ENCODE assay signal across 27 mouse cellular contexts in genomic region chr6:84751409-84751808, GRCm38 (mm10).
A peak's percentile ranks its signal among the peaks of the same experiment; 100 is the strongest.
DNase-seq lines count a peak whose midpoint lies in the region; ATAC-seq and TF ChIP-seq lines count a peak whose summit lies in the region.
"Had no signal": no experiment of that assay in that cellular context is flagged by ENCODE, and none has a peak within 500 bp of the region (broad histone marks: within the 10 kb centered on the region; RNA-seq: fewer than 3 reads in every experiment).

No protein-coding gene starts in this region.

- peak; percentile 39 for DNase-seq in liver, adult 2 months (ENCODE audit: extremely low read depth, low read depth, low spot score)
- no peak for DNase-seq in liver, embryonic 11.5 days (ENCODE audit: low spot score)
- DNase-seq in MEL-GATA-1-ER (ENCODE audit: extremely low read depth, low read depth) = peak; percentile 65
- DNase-seq in left cerebral cortex, adult 18-20 months (ENCODE audit: low spot score in 2 of 2) = no peak
- no peak for DNase-seq in cerebellum, postnatal 4 days (ENCODE audit: low spot score in 2 of 2)
- DNase-seq: adrenal gland, postnatal 10 days; adrenal gland, postnatal 36 days; cerebellum, adult 11 months; cerebellum, adult 2 months; cerebellum, adult 9-11 months; cerebellum, postnatal 25 days; forebrain, postnatal 0 days; gastrocnemius, adult 2 months; gastrocnemius, postnatal 14 days; heart, adult 2 months; heart, postnatal 14 days; heart, postnatal 4 days had no signal

- H3K9ac ChIP-seq in liver, adult 2 months (ENCODE audit: low read depth, low read length) = no peak overlapping the region
- no peak overlapping the region for H3K9ac ChIP-seq in liver, embryonic 11.5 days (ENCODE audit: low read depth, low read length)
- H3K9ac ChIP-seq in forebrain, embryonic 13.5 days = no peak overlapping the region
- H3K9ac ChIP-seq: forebrain, postnatal 0 days; heart, embryonic 13.5 days; hindbrain, embryonic 12.5 days; hindbrain, embryonic 15.5 days had no signal

- H3K27me3 ChIP-seq in liver, adult 2 months (ENCODE audit: control insufficient read depth, insufficient read depth, low read length) = no peaks in the 10 kb centered on the region
- H3K27me3 ChIP-seq in liver, embryonic 11.5 days (replicated peaks; ENCODE audit: control insufficient read depth, insufficient read depth, low read length) = no peaks in the 10 kb centered on the region
- no peaks in the 10 kb centered on the region for H3K27me3 ChIP-seq in forebrain, embryonic 13.5 days
- H3K27me3 ChIP-seq: heart, embryonic 13.5 days; hindbrain, embryonic 12.5 days; hindbrain, embryonic 15.5 days; Patski had no signal

- H3K4me1 ChIP-seq in liver, adult 2 months (ENCODE audit: control insufficient read depth, insufficient read depth, low read length) = no peaks in the 10 kb centered on the region; the same call in 1 of the 2 replicates
- no peaks in the 10 kb centered on the region for H3K4me1 ChIP-seq in liver, embryonic 11.5 days (replicated peaks; ENCODE audit: control insufficient read depth, insufficient read depth, low read length)
- peaks cover 11% of the 10 kb centered on the region for H3K4me1 ChIP-seq in forebrain, embryonic 13.5 days

- ATAC-seq in liver, embryonic 11.5 days (replicated peaks; ENCODE audit: low FRiP score) = no peak
- ATAC-seq in common myeloid progenitor, adult 5-6 weeks (replicated peaks; ENCODE audit: low read depth, poor library complexity, severe bottlenecking) = 0 out of 2 replicates have a peak, but pooled peaks have one; percentile 48
- peak; percentile 44; the same call in 1 of the 2 replicates for ATAC-seq in megakaryocyte, adult 5-6 weeks (ENCODE audit: poor library complexity, severe bottlenecking)
- no peak for ATAC-seq in forebrain, embryonic 13.5 days
- ATAC-seq: CD4-positive, CD25-positive, alpha-beta regulatory T cell, adult 4 months; forebrain, embryonic 14.5 days; forebrain, postnatal 0 days; Patski had no signal

- 70% methylated on average over 2 of the region's 2 CpGs for WGBS in liver, adult 2 months
- 49% methylated on average over 2 of the region's 2 CpGs for WGBS in liver, embryonic 11.5 days
- 81% methylated on average over 2 of the region's 2 CpGs for WGBS in forebrain, embryonic 13.5 days

- no peak for TF ChIP-seq POLR2A in liver, adult 2 months (IDR thresholded peaks at IDR 0.05; ENCODE audit: extremely low read depth, insufficient read depth, low read length)

- H3K4me2 ChIP-seq in liver, embryonic 11.5 days = no peak overlapping the region
- H3K4me2 ChIP-seq in forebrain, embryonic 13.5 days = no peak overlapping the region
- H3K4me2 ChIP-seq: heart, embryonic 13.5 days; hindbrain, embryonic 12.5 days; hindbrain, embryonic 15.5 days had no signal

- no peak overlapping the region for H3K4me3 ChIP-seq in liver, adult 2 months (ENCODE audit: insufficient read depth, low read depth, low read length)
- H3K4me3 ChIP-seq in liver, embryonic 11.5 days (ENCODE audit: low read depth, low read length) = no peak overlapping the region
- no peak overlapping the region for H3K4me3 ChIP-seq in forebrain, embryonic 13.5 days
- H3K4me3 ChIP-seq: forebrain, embryonic 10.5 days; gastrocnemius, adult 2 months; heart, adult 2 months; heart, embryonic 13.5 days; hindbrain, embryonic 12.5 days; hindbrain, embryonic 15.5 days had no signal

- H3K79me2 ChIP-seq in liver, adult 2 months (ENCODE audit: control insufficient read depth, insufficient read depth, low read length) = no peaks in the 10 kb centered on the region

- H3K9me3 ChIP-seq in liver, embryonic 11.5 days (ENCODE audit: control insufficient read depth, low read length) = no peaks in the 10 kb centered on the region
- no peaks in the 10 kb centered on the region for H3K9me3 ChIP-seq in forebrain, embryonic 13.5 days (replicated peaks)
- H3K9me3 ChIP-seq: forebrain, embryonic 10.5 days; heart, embryonic 13.5 days; hindbrain, embryonic 12.5 days; hindbrain, embryonic 15.5 days had no signal

- H3K27ac ChIP-seq in liver, adult 2 months (replicated peaks; ENCODE audit: insufficient read depth, low read depth, low read length) = no peak overlapping the region
- H3K27ac ChIP-seq in liver, embryonic 11.5 days (ENCODE audit: low read depth, low read length) = no peak overlapping the region
- no peak overlapping the region for H3K27ac ChIP-seq in forebrain, embryonic 13.5 days
- H3K27ac ChIP-seq: forebrain, embryonic 10.5 days; gastrocnemius, adult 2 months; heart, adult 2 months; heart, embryonic 13.5 days; hindbrain, embryonic 12.5 days had no signal

- H3K36me3 ChIP-seq in liver, adult 2 months (ENCODE audit: control insufficient read depth, insufficient read depth, low read length) = no peaks in the 10 kb centered on the region
- no peaks in the 10 kb centered on the region for H3K36me3 ChIP-seq in liver, embryonic 11.5 days (ENCODE audit: control insufficient read depth, insufficient read depth, low read length)
- no peaks in the 10 kb centered on the region for H3K36me3 ChIP-seq in forebrain, embryonic 13.5 days (ENCODE audit: poor library complexity, severe bottlenecking)
- H3K36me3 ChIP-seq: forebrain, embryonic 10.5 days; heart, embryonic 13.5 days; hindbrain, embryonic 12.5 days; hindbrain, embryonic 15.5 days had no signal

- TF ChIP-seq CTCF in liver, adult 2 months (IDR thresholded peaks at IDR 0.05; ENCODE audit: low read depth, low read length) = no peak

Comparison
In these comparisons a context has a peak if more than half of its experiments do, and no peak if none do; other contexts are left out.
1. DNase-seq: peak in liver, adult 2 months (single experiment) and MEL-GATA-1-ER (single experiment); none in liver, embryonic 11.5 days (single experiment), left cerebral cortex, adult 18-20 months (0 of 2) and cerebellum, postnatal 4 days (0 of 2).
2. ATAC-seq: peak in common myeloid progenitor, adult 5-6 weeks (single experiment) and megakaryocyte, adult 5-6 weeks (single experiment); none in liver, embryonic 11.5 days (single experiment) and forebrain, embryonic 13.5 days (single experiment).